Mouse (Mus musculus) heart, postnatal 0 days (tissue): Measurements from ENCODE around the gene Lrfn2. TPM values are rescaled to one million over a fixed set of nuclear protein-coding genes. Genes with fewer than 3 reads are reported as not detected.

Experiments used
- ATAC-seq: fragments of 200-750 bp; cut with Nextera tagmentation; 2 replicates; pipeline ENCODE4 v1.8.0; 2017; ENCODE audit warnings: low read depth, moderate number of reproducible peaks, moderate library complexity; ENCODE audit not compliant: insufficient read depth
- DNase-seq: peaks from one replicate; pipeline ENCODE4 v3.0.0-alpha.2; 2016; ENCODE audit warnings: low spot score
- H3K27ac ChIP-seq: fragments of 300-500 bp; sonication (generic); 2 replicates; pipeline ENCODE4 v1.5.1; 2014; ENCODE audit warnings: low read depth, mild to moderate bottlenecking
- H3K27me3 ChIP-seq: fragments of 300-500 bp; sonication (generic); 2 replicates; pipeline ENCODE4 v1.6.1; 2014; ENCODE audit warnings: low read length, mixed read lengths; ENCODE audit not compliant: control insufficient read depth, insufficient read depth
- H3K36me3 ChIP-seq: fragments of 300-500 bp; sonication (generic); replicated peaks from 2 replicates; pipeline ENCODE4 v1.6.1; 2014; ENCODE audit warnings: low read length, mixed read lengths; ENCODE audit not compliant: control insufficient read depth, insufficient read depth
- H3K4me1 ChIP-seq: fragments of 300-500 bp; sonication (generic); 2 replicates; pipeline ENCODE4 v1.6.1; 2014; ENCODE audit warnings: antibody characterized with exemption; ENCODE audit not compliant: control insufficient read depth, insufficient read depth
- H3K4me2 ChIP-seq: fragments of 300-500 bp; sonication (generic); 2 replicates; pipeline ENCODE4 v1.6.1; 2014; ENCODE audit warnings: low read depth, mild to moderate bottlenecking, low read length, moderate library complexity
- H3K4me3 ChIP-seq: fragments of 300-500 bp; sonication (generic); 2 replicates; pipeline ENCODE4 v1.5.1; 2014; ENCODE audit warnings: low read depth, low read length
- H3K9ac ChIP-seq: fragments of 300-500 bp; sonication (generic); replicated peaks from 2 replicates; pipeline ENCODE4 v1.6.1; 2014; ENCODE audit warnings: low read depth, low read length, mixed read lengths
- H3K9me3 ChIP-seq: fragments of 300-500 bp; sonication (generic); replicated peaks from 2 replicates; pipeline ENCODE4 v1.6.1; 2016; ENCODE audit warnings: low read length; ENCODE audit not compliant: control insufficient read depth
- CTCF ChIP-seq: IDR thresholded peaks from 2 replicates; pipeline ENCODE4 v1.5.1; 2016; ENCODE audit warnings: antibody characterized with exemption, control low read depth, low read depth
- EP300 ChIP-seq: IDR thresholded peaks from 2 replicates; pipeline ENCODE4 v1.6.1; 2016; ENCODE audit warnings: antibody characterized with exemption, low read depth
- WGBS: fragments of 180-500 bp; shearing (Covaris S2); extraction: QIAGEN DNeasy Blood & Tissue Kit; methylation state at CpG from one replicate; pipeline ENCODE4 v1.1.7; 2014; 5-methylcytosine and 5-hydroxymethylcytosine counted together
- polyA plus RNA-seq: library from polyadenylated mRNA; unstranded; fragments of >200 nt; fragmentation: Nextera tagmentation; extraction: Ambion mirVana; gene quantifications from 2 replicates; pipeline ENCODE4 v1.2.1, GENCODE M21; 2015
- total RNA-seq: library from RNA; depleted of rRNA; stranded (reverse); fragments of >200 nt; gene quantifications from 2 replicates; pipeline ENCODE4 v1.2.3, GENCODE M21; 2014; ENCODE audit warnings: low replicate concordance; rRNA removed

Gene Lrfn2
- total RNA-seq (0.15 TPM in 1 of 2 replicates, not detected in the other), polyA plus RNA-seq (0.04 and 0.05 TPM in 2 replicates)

- WGBS = under 1% methylated on average over 56 of the region's 56 CpGs
- peak within 1 kb of the TSS; percentile 58 for H3K4me3 ChIP-seq
These were observed at the start of gene Lrfn2 for GRCm38 (mm10) chr17:48931621-48932405. Lrfn2 (plus strand) TSS chr17:48932379.

GRCm38 (mm10) chr17:48887472-48888385 is 44.5 kb upstream of the Lrfn2 start:
- Histone ChIP-seq H3K9me3 (0 out of 2 replicates have a peak, but pooled peaks cover 4% of the 10 kb centered on the region), H3K27me3 (no peaks in the 10 kb centered on the region), H3K36me3 (no peaks in the 10 kb centered on the region), H3K9ac (no peak overlapping the region), H3K4me1 (no peaks in the 10 kb centered on the region), H3K4me3 (no peak overlapping the region), H3K4me2 (no peak overlapping the region), H3K27ac (no peak overlapping the region)
- no peak for DNase-seq
- WGBS = 48% methylated on average over 8 of the region's 8 CpGs
- no peak for ATAC-seq
- TF ChIP-seq EP300 = no peak
- no peak for TF ChIP-seq CTCF

More at GRCm38 (mm10) chr17:48931621-48932405, at the start of gene Lrfn2:
- H3K27me3 ChIP-seq = peaks cover 66% of the 10 kb centered on the region
- H3K9me3 ChIP-seq = no peaks in the 10 kb centered on the region
- H3K27ac ChIP-seq = no peak within 1 kb of the TSS
- TF ChIP-seq EP300 = no peak
- peak; percentile 72 for TF ChIP-seq CTCF
- no peaks in the 10 kb centered on the region for H3K4me1 ChIP-seq
- no peak within 1 kb of the TSS; the same call in 1 of the 2 replicates for H3K9ac ChIP-seq
- no peaks in the 10 kb centered on the region for H3K36me3 ChIP-seq
- peak within 1 kb of the TSS; percentile 89 for H3K4me2 ChIP-seq
- DNase-seq (peak; percentile 51), ATAC-seq (peak; percentile 85)

- Histone ChIP-seq H3K27me3 (no peaks in the 10 kb centered on the region), H3K9ac (no peak overlapping the region), H3K36me3 (no peaks in the 10 kb centered on the region), H3K9me3 (no peaks in the 10 kb centered on the region), H3K4me1 (no peaks in the 10 kb centered on the region), H3K4me3 (no peak overlapping the region), H3K27ac (no peak overlapping the region), H3K4me2 (no peak overlapping the region)
- no peak for TF ChIP-seq EP300
- TF ChIP-seq CTCF = no peak
- DNase-seq (no peak), ATAC-seq (no peak)
- WGBS = 58% methylated on average over 4 of the region's 4 CpGs
These were observed 26.7 kb upstream of the Lrfn2 start for GRCm38 (mm10) chr17:48905286-48906040.

DNA sequence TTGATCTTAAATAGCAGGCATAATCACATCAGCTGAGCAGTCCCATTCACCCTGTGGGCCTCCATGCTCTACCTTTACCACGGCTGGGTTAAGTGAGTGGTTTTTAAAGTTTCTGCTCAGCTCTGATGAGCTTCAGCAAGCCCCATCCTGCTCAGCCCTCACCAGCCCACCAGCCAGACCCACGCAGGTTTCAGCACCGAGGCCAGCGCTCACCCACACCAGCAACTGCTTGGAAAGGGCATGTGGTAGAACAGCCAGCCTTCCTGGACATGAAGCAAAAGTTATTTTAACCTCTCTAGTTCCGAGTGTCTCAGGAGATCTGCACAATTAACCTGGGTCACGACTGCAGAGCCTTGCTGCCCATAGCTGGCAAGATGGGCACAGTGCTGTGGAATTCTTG is 18.7 kb upstream of the Lrfn2 start:
- Histone ChIP-seq H3K27me3 (no peaks in the 10 kb centered on the region), H3K9ac (no peak overlapping the region), H3K27ac (no peak overlapping the region), H3K4me1 (no peaks in the 10 kb centered on the region), H3K4me3 (no peak overlapping the region), H3K9me3 (no peaks in the 10 kb centered on the region), H3K4me2 (no peak overlapping the region), H3K36me3 (no peaks in the 10 kb centered on the region)
- ATAC-seq = no peak
- WGBS = 38% methylated on average over 6 of the region's 6 CpGs
- no peak for DNase-seq
- no peak for TF ChIP-seq CTCF
- TF ChIP-seq EP300 = no peak

- no peak overlapping the region for H3K9ac ChIP-seq
- H3K36me3 ChIP-seq = no peaks in the 10 kb centered on the region
- H3K4me2 ChIP-seq = no peak overlapping the region
- H3K9me3 ChIP-seq = no peaks in the 10 kb centered on the region
- DNase-seq = no peak
- 14% methylated on average over 11 of the region's 11 CpGs for WGBS
- H3K4me3 ChIP-seq = no peak overlapping the region
- H3K4me1 ChIP-seq = no peaks in the 10 kb centered on the region
- no peak overlapping the region for H3K27ac ChIP-seq
- ATAC-seq = no peak
- H3K27me3 ChIP-seq = no peaks in the 10 kb centered on the region
- TF ChIP-seq CTCF (no peak), EP300 (no peak)
These were observed 14.8 kb upstream of the Lrfn2 start for GRCm38 (mm10) chr17:48917411-48917810.
